Mouse (Mus musculus) granulocyte monocyte progenitor cell, adult 5-6 weeks (primary cell): ENCODE results near the gene Bola1. TPM values are rescaled to one million over a fixed set of nuclear protein-coding genes. Genes with fewer than 3 reads are reported as not detected.
"Not testable (repeated sequence)": the region's sequence is repeated elsewhere in the genome, so short reads cannot be mapped to it uniquely, and the experiment has no call there.

ENCODE experiments used
- ATAC-seq: replicated peaks from 2 replicates; pipeline ENCODE4 v1.8.0; 2016; ENCODE audit warnings: mild to moderate bottlenecking, moderate TSS enrichment, inconsistent platforms; ENCODE audit not compliant: poor library complexity, severe bottlenecking
- total RNA-seq, 2 experiments: library from RNA; stranded (forward) in 1 of 2; stranded (reverse) in 1 of 2; fragments of 200-712, 200-1000 nt in 1 of 2; fragments of >200 nt in 1 of 2; fragmentation: Nextera tagmentation in 1 of 2; gene quantifications; 2 replicates each; pipeline ENCODE4 v1.2.3; 2014 to 2017

Gene Bola1
- total RNA-seq, 2 experiments from 2014 or later = 9.4 to 56.0 TPM

- ATAC-seq = no peak
These were observed 26.5 kb downstream of the Bola1 start for GRCm38 (mm10) chr3:96192977-96193376.

DNA sequence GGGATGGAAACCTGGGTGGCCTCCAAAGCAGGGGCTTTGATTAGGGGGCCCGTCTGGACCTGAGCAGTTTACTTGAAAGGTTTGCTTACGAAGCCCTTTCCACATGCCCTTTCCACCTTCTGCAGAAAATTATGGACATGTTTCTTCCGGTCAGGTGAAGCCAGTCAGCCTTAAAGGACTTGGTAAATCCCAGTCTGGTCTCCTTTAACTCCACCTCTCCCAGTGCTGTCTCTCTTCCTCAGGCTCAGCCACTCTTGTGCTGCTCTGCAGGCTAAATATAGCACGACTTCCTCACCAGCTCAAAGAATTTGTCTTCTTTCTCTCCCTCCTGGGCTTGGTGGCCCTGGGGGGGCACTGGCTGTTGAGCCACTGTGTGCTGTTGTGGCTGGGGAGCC, 37.1 kb downstream of the Bola1 start:
- ATAC-seq = peak; percentile 18; the same call in 1 of the 2 replicates

DNA sequence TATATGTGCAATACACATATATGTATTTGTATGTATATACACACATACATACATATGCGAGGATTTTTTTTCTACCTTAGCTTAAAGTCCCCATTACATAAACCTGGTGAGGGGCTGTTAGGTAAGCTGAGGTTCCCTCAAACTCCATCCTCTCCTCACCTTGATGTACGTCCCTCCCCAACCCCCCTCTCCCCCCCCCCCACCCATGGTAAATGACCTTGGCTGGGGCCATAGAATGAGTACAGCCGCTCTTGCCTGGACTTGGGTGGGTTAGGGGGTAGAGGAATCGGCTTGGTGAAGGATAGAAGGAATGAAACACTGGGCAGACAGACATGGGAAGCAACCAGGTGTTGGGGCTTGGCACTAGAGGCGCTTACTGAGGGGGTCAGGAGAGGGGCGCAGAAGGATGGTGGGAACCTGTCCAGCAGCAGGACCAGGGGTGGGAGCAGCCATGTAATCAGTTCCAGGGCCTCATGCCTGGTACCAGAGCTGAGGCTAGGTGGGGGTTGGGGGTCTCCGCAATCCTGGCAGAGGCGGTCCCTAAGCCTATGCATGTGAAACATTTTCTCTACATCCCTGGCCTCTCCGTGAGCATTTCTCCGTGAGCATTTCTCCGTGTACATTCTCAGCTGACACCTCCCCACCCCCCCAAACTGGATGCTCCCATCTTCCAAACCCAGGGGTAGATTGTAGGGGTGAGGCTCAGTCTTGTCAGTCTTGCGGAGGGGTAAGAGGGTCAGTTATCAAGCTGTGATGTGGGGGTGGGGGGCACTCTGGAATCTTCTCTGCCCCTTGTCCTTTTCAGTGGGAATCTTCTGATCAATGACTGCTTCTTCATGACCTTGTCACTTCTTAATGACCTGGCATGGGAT, 37.8 kb downstream of the Bola1 start:
- no peak for ATAC-seq

DNA sequence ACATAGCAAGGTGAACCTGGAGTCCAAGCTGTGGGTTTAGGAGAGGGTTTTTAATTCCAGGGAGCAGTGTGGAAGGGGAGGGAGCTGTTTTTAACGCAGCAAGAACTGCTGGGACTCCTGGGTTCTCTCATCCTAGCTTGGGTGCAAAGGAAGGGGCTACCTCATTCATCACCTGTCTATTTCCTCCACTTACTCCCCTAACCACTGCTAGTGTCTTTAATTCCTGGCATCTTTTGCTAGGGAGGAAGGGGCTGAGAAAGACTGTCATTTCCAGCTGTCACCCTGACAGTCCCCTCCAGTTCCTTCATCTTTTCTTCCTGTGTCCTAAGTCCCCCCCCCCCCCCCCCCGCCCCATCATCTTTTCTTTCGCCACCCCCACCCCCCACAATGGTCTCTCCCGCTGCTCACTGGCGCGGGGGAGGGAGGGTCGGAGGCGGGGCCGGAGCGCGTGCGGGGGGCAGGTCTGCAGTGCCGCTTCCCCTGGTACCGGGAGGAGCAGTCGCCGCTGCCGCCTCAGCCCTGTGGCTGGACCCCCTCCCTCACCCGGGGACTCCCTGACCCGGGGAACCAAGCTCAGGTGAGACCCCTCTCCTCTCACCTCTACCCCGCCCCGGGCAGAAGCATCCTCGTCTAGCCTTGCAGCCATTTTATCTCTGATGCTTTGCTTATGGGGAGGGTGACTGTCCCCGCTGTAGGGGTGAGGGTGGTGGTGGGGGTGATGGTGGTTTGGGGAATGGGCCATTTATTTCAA, 38.6 kb downstream of the Bola1 start, which contains the start of gene Sv2a:
TSS of gene Sv2a (plus strand) at position 425 of the 751 bp plus-strand sequence.
- peak; percentile 73 for ATAC-seq

- ATAC-seq = no peak
These were observed 40.0 kb downstream of the Bola1 start for GRCm38 (mm10) chr3:96179531-96179930.

GRCm38 (mm10) chr3:96178902-96179301, 40.6 kb downstream of the Bola1 start:
- no peak for ATAC-seq

DNA sequence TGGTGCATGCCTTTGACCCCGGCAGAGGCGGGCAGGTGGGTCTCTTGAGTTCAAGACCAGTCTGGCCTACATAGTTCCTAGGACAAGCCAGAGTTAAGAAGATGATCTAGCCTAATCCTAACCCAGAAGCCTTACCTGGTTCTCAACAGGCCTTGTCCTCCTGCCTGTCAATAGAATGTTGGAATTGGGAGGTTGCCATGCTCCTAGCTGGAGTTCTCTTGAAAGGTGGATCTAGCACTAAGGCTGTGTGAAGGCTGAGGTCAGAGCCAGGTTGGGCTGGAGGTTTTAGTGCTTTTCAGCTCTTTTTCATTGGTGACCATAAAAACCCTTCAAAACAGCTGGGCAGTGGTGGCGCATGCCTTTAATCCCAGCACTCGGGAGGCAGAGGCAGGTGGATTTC, 41.1 kb downstream of the Bola1 start:
- no peak for ATAC-seq

DNA sequence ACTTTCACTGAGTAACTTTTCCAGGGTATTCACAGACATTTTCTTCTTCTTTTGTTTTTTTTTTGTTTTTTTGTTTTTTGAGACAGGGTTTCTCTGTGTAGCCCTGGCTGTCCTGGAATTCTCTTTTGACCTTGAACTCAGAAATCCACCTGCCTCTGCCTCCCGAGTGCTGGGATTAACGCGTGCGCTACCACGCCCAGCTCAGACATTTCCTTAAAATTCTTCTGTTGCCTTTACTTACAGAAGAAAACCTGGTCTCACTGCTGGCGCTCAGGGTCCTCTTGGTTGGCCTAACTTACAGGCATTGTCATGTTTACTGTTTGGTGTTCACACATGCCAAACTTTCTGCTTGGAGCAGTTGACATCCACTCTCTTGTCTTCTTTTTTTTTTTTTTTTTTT, 44.3 kb downstream of the Bola1 start:
- ATAC-seq = no peak

GRCm38 (mm10) chr3:96174042-96174441, 45.5 kb downstream of the Bola1 start:
- ATAC-seq = not testable (repeated sequence)

DNA sequence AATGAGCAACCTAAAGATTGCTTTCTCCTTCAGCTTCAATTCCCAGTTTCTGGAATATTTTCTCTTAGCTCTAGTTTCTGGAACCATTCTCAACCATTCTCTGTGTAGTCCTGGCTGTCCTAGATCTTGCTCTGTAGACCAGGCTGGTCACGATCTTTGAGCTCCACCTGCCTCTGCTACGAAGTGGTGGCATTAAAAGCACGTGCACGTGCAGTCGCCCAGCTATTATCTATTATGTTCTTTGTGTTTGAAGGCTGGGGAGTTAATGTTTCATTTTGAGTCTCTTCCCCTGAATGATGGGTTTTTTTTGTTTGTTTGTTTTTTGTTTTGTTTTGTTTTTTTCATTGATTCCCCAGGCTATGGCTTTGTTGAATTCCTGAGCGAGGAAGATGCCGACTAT, 46.3 kb downstream of the Bola1 start:
- no peak for ATAC-seq

GRCm38 (mm10) chr3:96172197-96173178, 47.0 kb downstream of the Bola1 start, which contains the start of gene Sf3b4:
Gene Sf3b4, plus strand, starts transcription at chr3:96172332.
- ATAC-seq = peak; percentile 93

DNA sequence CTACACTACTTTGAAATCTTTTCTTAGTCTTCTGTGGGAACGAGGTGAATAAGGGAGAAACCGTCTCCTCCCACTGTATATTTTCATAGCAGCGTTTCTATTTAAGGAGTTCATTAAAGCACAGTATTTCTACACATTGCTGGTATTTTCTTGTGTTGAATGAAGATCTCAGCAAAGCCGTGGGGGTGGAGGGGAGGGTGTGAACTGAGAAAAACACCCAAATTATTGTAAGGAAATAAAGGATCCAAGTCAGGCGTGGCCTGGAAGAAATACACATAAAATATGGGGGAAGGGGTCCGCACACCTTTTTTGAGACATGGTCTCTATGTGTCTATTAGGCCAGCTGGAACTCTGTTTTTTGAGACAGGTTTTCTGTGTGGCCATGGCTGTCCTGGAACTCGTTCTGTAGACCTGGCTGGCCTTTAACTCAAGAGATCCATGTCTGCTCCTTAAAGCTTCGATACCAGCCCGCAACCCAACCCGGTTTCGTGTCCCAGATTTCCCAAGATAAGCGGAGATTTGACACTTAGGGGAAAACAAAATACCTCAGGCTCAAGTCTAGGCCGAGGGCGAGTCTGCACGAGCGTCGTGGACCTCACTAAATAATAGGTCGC, 47.8 kb downstream of the Bola1 start:
- ATAC-seq = no peak

DNA sequence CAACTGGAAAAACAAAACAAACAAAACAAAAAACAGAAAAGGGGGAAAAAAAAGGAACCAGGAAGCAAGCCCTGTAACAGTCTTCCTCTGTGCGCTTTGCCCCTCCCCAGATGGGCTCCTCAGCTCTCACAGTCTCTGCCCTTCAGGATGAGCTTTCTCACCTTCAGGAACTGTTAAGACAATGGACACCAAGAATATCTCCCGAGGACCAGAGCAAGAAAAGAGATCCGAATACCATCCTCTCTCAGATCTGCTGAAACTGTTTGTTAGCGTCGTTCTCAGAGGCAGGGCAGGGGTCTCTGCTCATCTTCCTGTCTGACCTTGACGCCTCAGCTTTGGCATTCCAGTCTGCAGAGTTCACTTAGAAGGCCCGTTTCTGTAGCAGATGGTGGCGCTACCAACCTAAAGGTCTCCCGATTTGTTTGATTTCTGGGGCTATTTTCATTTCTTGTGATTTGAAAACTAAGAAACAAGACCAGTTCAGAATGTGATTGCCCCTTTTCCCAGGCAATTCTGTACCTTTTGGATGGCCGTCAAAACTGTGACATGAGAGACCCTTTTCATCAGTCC, 48.4 kb downstream of the Bola1 start:
- ATAC-seq = no peak

- no peak for ATAC-seq
These were observed 49.2 kb downstream of the Bola1 start for GRCm38 (mm10) chr3:96170276-96170675.

DNA sequence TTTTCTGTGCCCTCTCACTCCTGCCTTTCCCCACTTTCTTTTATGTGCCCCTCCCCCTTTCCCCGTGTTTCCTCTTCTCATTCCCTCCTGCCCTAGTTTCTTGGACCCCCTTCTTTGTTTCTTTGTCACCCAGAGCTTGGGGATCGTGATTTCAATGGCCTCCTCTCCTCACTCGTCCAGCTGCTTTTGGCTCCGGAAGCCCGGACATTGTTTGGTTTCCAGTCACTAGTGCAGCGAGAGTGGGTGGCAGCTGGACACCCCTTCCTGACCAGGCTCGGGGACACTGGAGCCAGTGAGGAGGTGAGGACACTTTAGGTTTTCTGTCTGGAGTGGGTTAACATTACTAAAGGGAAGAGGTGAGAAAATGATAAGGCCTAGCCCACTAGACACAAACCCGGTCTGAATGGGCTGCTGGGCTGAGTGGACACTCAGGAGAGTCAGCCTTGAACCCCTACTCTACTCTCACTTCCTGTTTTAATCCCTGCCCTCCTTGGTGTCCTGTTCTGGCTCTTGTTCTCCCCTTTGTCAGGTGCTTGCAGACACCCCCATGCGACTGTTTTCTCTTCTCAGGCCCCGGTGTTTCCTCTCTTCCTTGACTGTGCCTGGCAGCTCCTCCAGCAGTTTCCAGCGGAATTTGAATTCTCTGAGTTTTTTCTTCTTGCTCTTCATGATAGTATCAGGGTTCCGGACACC, 50.9 kb downstream of the Bola1 start:
- ATAC-seq = no peak

- ATAC-seq = no peak
These were observed 56.5 kb downstream of the Bola1 start for GRCm38 (mm10) chr3:96163040-96163439.

- peak; percentile 21; the same call in 1 of the 2 replicates for ATAC-seq
These were observed 57.4 kb downstream of the Bola1 start, which contains the start of gene Mtmr11 for GRCm38 (mm10) chr3:96161869-96162840. Gene Mtmr11, plus strand, starts transcription at chr3:96162004.
